Mouse (Mus musculus): ENCODE measurements at regions not wholly inside any gene's neighbourhood (a gene's known extent, or its start where the extent isn't known, plus 50 kb on each side); places are given as distances from the start of the nearest gene placed in this dataset.

- H3K27ac ChIP-seq (replicated peaks; ENCODE audit: insufficient read depth, low read depth, low read length), result no peak overlapping the region
- no peaks in the 10 kb centered on the region for H3K27me3 ChIP-seq (ENCODE audit: control insufficient read depth, insufficient read depth, low read length)
- no peaks in the 10 kb centered on the region for H3K36me3 ChIP-seq (ENCODE audit: control insufficient read depth, insufficient read depth, low read length)
- H3K9ac ChIP-seq (ENCODE audit: low read depth, low read length), result no peak overlapping the region
- no peaks in the 10 kb centered on the region for H3K4me1 ChIP-seq (ENCODE audit: control insufficient read depth, insufficient read depth, low read length)
- TF ChIP-seq CTCF (IDR thresholded peaks at IDR 0.05; ENCODE audit: low read depth, low read length) (no peak), POLR2A (IDR thresholded peaks at IDR 0.05; ENCODE audit: extremely low read depth, insufficient read depth, low read length) (no peak)
- H3K79me2 ChIP-seq (ENCODE audit: control insufficient read depth, insufficient read depth, low read length), result no peaks in the 10 kb centered on the region
- DNase-seq (ENCODE audit: extremely low read depth, low read depth, low spot score), result no peak
- no peak overlapping the region for H3K4me3 ChIP-seq (ENCODE audit: insufficient read depth, low read depth, low read length)
These were observed 195.3 kb upstream of the Igfbp3 start for GRCm38 (mm10) chr11:7408992-7409391.

DNA sequence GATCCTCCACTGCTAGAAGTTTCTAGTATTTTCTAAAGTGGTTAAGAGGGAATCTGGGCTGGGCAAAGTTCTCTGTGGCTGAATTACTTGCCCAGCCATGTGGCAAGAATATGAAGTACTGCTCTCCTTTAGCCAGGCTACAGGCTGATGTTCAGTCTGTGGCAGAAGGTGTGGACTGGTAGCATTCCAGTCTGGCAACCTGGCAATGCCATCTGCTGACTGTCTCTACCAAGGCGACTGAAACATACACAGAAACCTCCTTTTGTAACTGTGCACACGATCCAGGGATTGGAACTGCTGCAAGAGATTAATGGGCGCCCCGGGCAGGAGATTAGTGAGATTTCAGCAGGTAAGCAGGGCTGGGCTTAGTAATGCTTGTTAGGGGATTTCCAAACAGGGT lies 190.9 kb upstream of the Igfbp3 start:
- 79% methylated on average over 4 of the region's 4 CpGs for WGBS
- Histone ChIP-seq H3K4me1 (ENCODE audit: control insufficient read depth, insufficient read depth, low read length) (no peaks in the 10 kb centered on the region), H3K27me3 (ENCODE audit: control insufficient read depth, insufficient read depth, low read length) (no peaks in the 10 kb centered on the region), H3K4me3 (ENCODE audit: insufficient read depth, low read depth, low read length) (no peak overlapping the region), H3K27ac (replicated peaks; ENCODE audit: insufficient read depth, low read depth, low read length) (no peak overlapping the region), H3K9ac (ENCODE audit: low read depth, low read length) (no peak overlapping the region), H3K79me2 (ENCODE audit: control insufficient read depth, insufficient read depth, low read length) (no peaks in the 10 kb centered on the region), H3K36me3 (ENCODE audit: control insufficient read depth, insufficient read depth, low read length) (no peaks in the 10 kb centered on the region)
- DNase-seq (ENCODE audit: extremely low read depth, low read depth, low spot score), result no peak
- TF ChIP-seq CTCF (IDR thresholded peaks at IDR 0.05; ENCODE audit: low read depth, low read length), result no peak
- TF ChIP-seq POLR2A (IDR thresholded peaks at IDR 0.05; ENCODE audit: extremely low read depth, insufficient read depth, low read length), result no peak

DNA sequence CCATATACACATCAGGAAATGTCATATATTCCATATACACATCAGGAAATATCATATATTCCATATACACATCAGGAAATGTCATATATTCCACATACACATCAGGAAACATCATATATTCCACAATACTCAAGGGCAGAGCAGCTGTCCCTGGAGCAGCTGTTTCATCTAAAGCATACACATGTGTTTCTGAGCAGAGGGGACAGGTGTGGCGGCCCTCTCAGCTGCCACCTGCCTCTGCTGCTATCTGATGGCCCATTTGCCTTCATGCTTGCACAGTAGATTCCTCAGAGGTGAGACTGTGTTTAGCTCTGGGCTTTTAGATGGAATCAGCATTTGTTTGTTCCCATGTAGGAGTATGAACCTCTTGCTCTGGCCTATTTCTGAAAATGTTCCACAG lies 158.1 kb upstream of the Igfbp3 start:
- no peak overlapping the region for H3K4me3 ChIP-seq (ENCODE audit: insufficient read depth, low read depth, low read length)
- TF ChIP-seq CTCF (IDR thresholded peaks at IDR 0.05; ENCODE audit: low read depth, low read length) (no peak), POLR2A (IDR thresholded peaks at IDR 0.05; ENCODE audit: extremely low read depth, insufficient read depth, low read length) (no peak)
- H3K9ac ChIP-seq (ENCODE audit: low read depth, low read length), result no peak overlapping the region
- no peak overlapping the region for H3K27ac ChIP-seq (replicated peaks; ENCODE audit: insufficient read depth, low read depth, low read length)
- no peaks in the 10 kb centered on the region for H3K79me2 ChIP-seq (ENCODE audit: control insufficient read depth, insufficient read depth, low read length)
- H3K27me3 ChIP-seq (ENCODE audit: control insufficient read depth, insufficient read depth, low read length), result no peaks in the 10 kb centered on the region
- H3K36me3 ChIP-seq (ENCODE audit: control insufficient read depth, insufficient read depth, low read length), result no peaks in the 10 kb centered on the region
- 64% methylated on average over 1 of the region's 1 CpGs for WGBS
- no peaks in the 10 kb centered on the region for H3K4me1 ChIP-seq (ENCODE audit: control insufficient read depth, insufficient read depth, low read length)
- no peak for DNase-seq (ENCODE audit: extremely low read depth, low read depth, low spot score)

DNA sequence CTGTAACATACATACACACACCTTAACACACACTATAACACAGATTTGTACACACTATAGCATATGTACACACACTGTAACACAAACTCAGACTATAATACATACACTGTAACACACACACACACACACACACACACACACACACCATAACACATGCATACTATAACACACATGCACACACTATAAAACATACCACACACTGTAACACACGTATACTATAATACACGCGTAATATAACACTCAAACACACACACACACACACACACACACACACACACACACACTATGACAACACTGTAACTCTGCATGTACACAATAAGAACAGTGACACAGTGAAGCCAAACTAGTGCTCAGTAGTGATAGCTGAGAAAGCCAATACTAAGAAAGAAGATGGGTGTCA lies 147.7 kb upstream of the Igfbp3 start:
- H3K27me3 ChIP-seq (ENCODE audit: control insufficient read depth, insufficient read depth, low read length), result no peaks in the 10 kb centered on the region
- DNase-seq (ENCODE audit: extremely low read depth, low read depth, low spot score), result no peak
- no peaks in the 10 kb centered on the region for H3K36me3 ChIP-seq (ENCODE audit: control insufficient read depth, insufficient read depth, low read length)
- WGBS, result 95% methylated on average over 3 of the region's 3 CpGs
- H3K4me1 ChIP-seq (ENCODE audit: control insufficient read depth, insufficient read depth, low read length), result no peaks in the 10 kb centered on the region
- no peak overlapping the region for H3K27ac ChIP-seq (replicated peaks; ENCODE audit: insufficient read depth, low read depth, low read length)
- no peak overlapping the region for H3K4me3 ChIP-seq (ENCODE audit: insufficient read depth, low read depth, low read length)
- no peak overlapping the region for H3K9ac ChIP-seq (ENCODE audit: low read depth, low read length)
- TF ChIP-seq POLR2A (IDR thresholded peaks at IDR 0.05; ENCODE audit: extremely low read depth, insufficient read depth, low read length) (no peak), CTCF (IDR thresholded peaks at IDR 0.05; ENCODE audit: low read depth, low read length) (no peak)
- H3K79me2 ChIP-seq (ENCODE audit: control insufficient read depth, insufficient read depth, low read length), result no peaks in the 10 kb centered on the region

- WGBS, result 71% methylated on average over 1 of the region's 1 CpGs
- Histone ChIP-seq H3K4me1 (ENCODE audit: control insufficient read depth, insufficient read depth, low read length) (no peaks in the 10 kb centered on the region), H3K36me3 (ENCODE audit: control insufficient read depth, insufficient read depth, low read length) (no peaks in the 10 kb centered on the region), H3K79me2 (ENCODE audit: control insufficient read depth, insufficient read depth, low read length) (no peaks in the 10 kb centered on the region), H3K27me3 (ENCODE audit: control insufficient read depth, insufficient read depth, low read length) (no peaks in the 10 kb centered on the region), H3K27ac (replicated peaks; ENCODE audit: insufficient read depth, low read depth, low read length) (no peak overlapping the region), H3K4me3 (ENCODE audit: insufficient read depth, low read depth, low read length) (no peak overlapping the region), H3K9ac (ENCODE audit: low read depth, low read length) (no peak overlapping the region)
- no peak for DNase-seq (ENCODE audit: extremely low read depth, low read depth, low spot score)
- TF ChIP-seq POLR2A (IDR thresholded peaks at IDR 0.05; ENCODE audit: extremely low read depth, insufficient read depth, low read length) (no peak), CTCF (IDR thresholded peaks at IDR 0.05; ENCODE audit: low read depth, low read length) (no peak)
These were observed 134.9 kb upstream of the Igfbp3 start for GRCm38 (mm10) chr11:7348601-7349000.

DNA sequence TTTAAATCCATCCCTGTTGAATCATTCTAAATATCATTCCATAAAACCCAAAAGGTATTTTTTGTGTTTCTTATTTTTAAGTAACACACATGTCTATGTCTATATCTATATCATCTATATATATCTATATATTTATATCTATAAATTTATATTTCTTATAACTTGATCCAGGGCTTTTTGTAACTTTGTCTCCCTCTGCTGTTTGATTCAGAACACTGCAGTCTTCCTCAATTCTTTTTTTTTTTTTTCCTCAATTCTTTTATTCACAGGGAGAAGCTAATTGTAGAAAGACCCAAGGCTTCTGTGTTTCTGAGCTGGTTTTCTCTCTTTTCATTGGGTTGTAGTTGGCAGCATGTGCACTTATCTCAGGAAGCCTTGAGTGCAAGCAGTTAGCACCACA lies 124.1 kb upstream of the Igfbp3 start:
- Histone ChIP-seq H3K36me3 (ENCODE audit: control insufficient read depth, insufficient read depth, low read length) (no peaks in the 10 kb centered on the region), H3K4me1 (ENCODE audit: control insufficient read depth, insufficient read depth, low read length) (no peaks in the 10 kb centered on the region), H3K27ac (replicated peaks; ENCODE audit: insufficient read depth, low read depth, low read length) (no peak overlapping the region), H3K79me2 (ENCODE audit: control insufficient read depth, insufficient read depth, low read length) (no peaks in the 10 kb centered on the region), H3K4me3 (ENCODE audit: insufficient read depth, low read depth, low read length) (no peak overlapping the region), H3K9ac (ENCODE audit: low read depth, low read length) (no peak overlapping the region), H3K27me3 (ENCODE audit: control insufficient read depth, insufficient read depth, low read length) (no peaks in the 10 kb centered on the region)
- no peak for DNase-seq (ENCODE audit: extremely low read depth, low read depth, low spot score)
- TF ChIP-seq CTCF (IDR thresholded peaks at IDR 0.05; ENCODE audit: low read depth, low read length) (no peak), POLR2A (IDR thresholded peaks at IDR 0.05; ENCODE audit: extremely low read depth, insufficient read depth, low read length) (no peak)
